17 mouse cellular contexts compared by ENCODE assay signal in the genomic region with DNA sequence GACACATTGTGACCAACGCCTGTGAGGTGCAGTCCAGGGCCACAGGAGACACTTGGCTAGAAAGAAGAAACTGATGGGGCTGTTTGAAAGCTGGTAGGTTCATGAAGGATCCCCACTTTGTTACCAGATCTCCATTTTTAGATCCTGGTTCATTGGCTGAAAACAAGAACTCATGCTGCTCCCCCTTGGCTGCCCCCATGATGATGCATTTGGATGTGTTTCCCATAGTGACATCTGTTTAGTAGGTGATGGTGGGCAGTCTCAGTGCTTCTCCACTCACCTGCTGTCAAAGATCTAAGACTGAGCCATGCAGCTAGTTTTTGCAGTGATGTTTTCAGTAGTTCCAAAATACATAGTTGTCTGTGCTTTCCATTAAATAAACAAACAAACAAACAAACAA.
DNase-seq lines count a peak whose midpoint lies in the region; TF ChIP-seq lines count a peak whose summit lies in the region.
"Had no signal": no experiment of that assay in that cellular context is flagged by ENCODE, and none has a peak within 500 bp of the region (broad histone marks: within the 10 kb centered on the region; RNA-seq: fewer than 3 reads in every experiment).

No protein-coding gene starts in this region.

- H3K27me3 ChIP-seq in cerebellum, adult 2 months (ENCODE audit: control insufficient read depth, insufficient read depth, low read length): no peaks in the 10 kb centered on the region
- H3K27me3 ChIP-seq: embryonic facial prominence, embryonic 12.5 days; embryonic facial prominence, embryonic 15.5 days; hindbrain, embryonic 12.5 days; hindbrain, embryonic 15.5 days had no signal

- DNase-seq in cerebellum, adult 2 months: peak; percentile 30 to 58
- no peak for DNase-seq in cerebellum, adult 8-10 months
- DNase-seq in layer of hippocampus, adult 2 months (ENCODE audit: low spot score in 2 of 2): no peak
- no peak for DNase-seq in layer of hippocampus, postnatal 10 days (ENCODE audit: low spot score in 2 of 2)
- DNase-seq in brain, adult 2 months (ENCODE audit: low read depth, low spot score): peak; percentile 85
- peak; percentile 34 for DNase-seq in cerebellum, adult 9-11 months
- DNase-seq in adrenal gland, adult (ENCODE audit: inconsistent age in 2 of 2, low spot score in 1 of 2): no peak
- DNase-seq: adrenal gland, adult 8-10 months; adrenal gland, postnatal 25 days; forebrain, postnatal 0 days; gastrocnemius, postnatal 10 days; gastrocnemius, postnatal 36 days; heart, adult 2 months had no signal

- no peak for TF ChIP-seq POLR2A in cerebellum, adult 2 months (IDR thresholded peaks at IDR 0.05; ENCODE audit: borderline replicate concordance, insufficient read depth, low read length)

- no peak overlapping the region for H3K4me3 ChIP-seq in cerebellum, adult 2 months (replicated peaks; ENCODE audit: insufficient read depth, low read depth, low read length)
- no peak overlapping the region for H3K4me3 ChIP-seq in layer of hippocampus, adult 2 months
- H3K4me3 ChIP-seq: embryonic facial prominence, embryonic 12.5 days; embryonic facial prominence, embryonic 15.5 days; heart, adult 2 months; hindbrain, embryonic 12.5 days; hindbrain, embryonic 15.5 days had no signal

- TF ChIP-seq CTCF in cerebellum, adult 2 months (IDR thresholded peaks at IDR 0.05; ENCODE audit: borderline replicate concordance, insufficient read depth, low read depth, low read length): no peak
- TF ChIP-seq CTCF in layer of hippocampus, adult 2 months (conservative IDR thresholded peaks at IDR 0.05): no peak

- 22% methylated on average over 1 of the region's 1 CpGs for WGBS in cerebellum, adult 2 months

- H3K4me1 ChIP-seq in cerebellum, adult 2 months (ENCODE audit: control insufficient read depth, insufficient read depth, low read length): peaks cover 12% of the 10 kb centered on the region
- H3K4me1 ChIP-seq: embryonic facial prominence, embryonic 15.5 days had no signal

- 0 out of 2 replicates have a peak overlapping the region, but pooled peaks have one; percentile 10 for H3K27ac ChIP-seq in cerebellum, adult 2 months (ENCODE audit: insufficient read depth, low read length)
- peak overlapping the region; percentile 51; the same call in 1 of the 2 replicates for H3K27ac ChIP-seq in layer of hippocampus, adult 2 months
- H3K27ac ChIP-seq: embryonic facial prominence, embryonic 12.5 days; embryonic facial prominence, embryonic 15.5 days; heart, adult 2 months; hindbrain, embryonic 15.5 days had no signal

Comparison
In these comparisons a context has a peak if more than half of its experiments do, and no peak if none do; other contexts are left out.
1. DNase-seq: peak in cerebellum, adult 2 months (2 of 2), brain, adult 2 months (single experiment) and cerebellum, adult 9-11 months (single experiment); none in cerebellum, adult 8-10 months (single experiment), layer of hippocampus, adult 2 months (0 of 2), layer of hippocampus, postnatal 10 days (0 of 2) and adrenal gland, adult (0 of 2).